Mouse (Mus musculus): ENCODE results near the gene Fam114a1.

DNA sequence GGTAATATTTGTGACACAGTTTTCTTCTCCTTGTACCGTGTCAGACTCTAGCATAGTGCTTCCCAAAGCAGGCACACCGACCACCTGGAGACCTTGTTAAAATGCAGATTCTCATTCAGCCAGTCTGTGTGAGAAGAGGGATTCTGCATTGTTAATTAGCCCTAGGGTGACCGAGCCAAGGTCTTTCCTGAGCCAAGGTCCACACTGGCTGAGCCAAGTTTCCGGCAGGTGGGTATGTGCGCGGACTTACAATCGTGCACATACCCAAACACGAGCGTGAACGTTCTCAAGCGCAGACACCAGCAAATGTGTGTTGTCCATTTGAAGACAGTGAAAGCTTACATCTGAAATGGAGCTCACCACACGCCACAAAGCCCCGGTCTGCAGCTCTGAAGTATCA, 66.7 kb downstream of the Fam114a1 start:
- no peak for TF ChIP-seq POLR2A (IDR thresholded peaks at IDR 0.05; ENCODE audit: insufficient read depth, low read depth, low read length)
- TF ChIP-seq CTCF (IDR thresholded peaks at IDR 0.05) = no peak
- TF ChIP-seq EP300 (IDR thresholded peaks at IDR 0.05; ENCODE audit: insufficient read depth, low read depth, low read length) = no peak

Measured in heart, adult 2 months (tissue).